Mouse (Mus musculus) liver, adult 2 months (tissue): ENCODE measurements at regions not wholly inside any gene's neighbourhood (a gene's known extent, or its start where the extent isn't known, plus 50 kb on each side); places are given as distances from the start of the nearest gene placed in this dataset.

Source experiments
- DNase-seq: peaks from one replicate; pipeline ENCODE4 v3.0.0-alpha.2; 2011; ENCODE audit warnings: low read depth, low spot score; ENCODE audit errors: extremely low read depth
- H3K27ac ChIP-seq: fragments of 200-500 bp; replicated peaks from 2 replicates; pipeline ENCODE4 v1.5.1; 2012; ENCODE audit warnings: low read depth, mild to moderate bottlenecking, control low read depth, inconsistent platforms, low read length; ENCODE audit not compliant: insufficient read depth
- H3K27me3 ChIP-seq: fragments of 200-500 bp; 2 replicates; pipeline ENCODE4 v1.6.1; 2012; ENCODE audit warnings: mild to moderate bottlenecking, moderate library complexity, low read length, inconsistent platforms; ENCODE audit not compliant: control insufficient read depth, insufficient read depth
- H3K36me3 ChIP-seq: fragments of 200-500 bp; 2 replicates; pipeline ENCODE4 v1.6.1; 2012; ENCODE audit warnings: low read length, inconsistent platforms; ENCODE audit not compliant: control insufficient read depth, insufficient read depth
- H3K4me1 ChIP-seq: fragments of 200-500 bp; 2 replicates; pipeline ENCODE4 v1.6.1; 2011; ENCODE audit warnings: low read length; ENCODE audit not compliant: control insufficient read depth, insufficient read depth
- H3K4me3 ChIP-seq: fragments of 200-500 bp; 2 replicates; pipeline ENCODE4 v1.5.1; 2011; ENCODE audit warnings: low read depth, mild to moderate bottlenecking, control low read depth, low read length, moderate library complexity; ENCODE audit not compliant: insufficient read depth
- H3K79me2 ChIP-seq: fragments of 200-500 bp; 2 replicates; pipeline ENCODE4 v1.6.1; 2012; ENCODE audit warnings: inconsistent platforms, mild to moderate bottlenecking, low read length, moderate library complexity; ENCODE audit not compliant: control insufficient read depth, insufficient read depth
- H3K9ac ChIP-seq: fragments of 200-500 bp; 2 replicates; pipeline ENCODE4 v1.6.1; 2012; ENCODE audit warnings: low read depth, mild to moderate bottlenecking, control low read depth, inconsistent platforms, low read length
- CTCF ChIP-seq: fragments of 200-500 bp; IDR thresholded peaks from 2 replicates; pipeline ENCODE4 v1.5.1; 2011; ENCODE audit warnings: low read depth, low read length, control low read depth
- POLR2A ChIP-seq: fragments of 200-500 bp; IDR thresholded peaks from 2 replicates; pipeline ENCODE4 v1.6.1; 2011; ENCODE audit warnings: low read length, control low read depth; ENCODE audit not compliant: insufficient read depth; ENCODE audit errors: extremely low read depth
- WGBS: fragments of 180-500 bp; shearing (Covaris S2); methylation state at CpG from one replicate; pipeline ENCODE4 v1.1.7; 2018; 5-methylcytosine and 5-hydroxymethylcytosine counted together

GRCm38 (mm10) chr14:33691690-33692089 is 102.7 kb downstream of the Ptpn20 start:
- no peaks in the 10 kb centered on the region for H3K27me3 ChIP-seq
- H3K27ac ChIP-seq: peak overlapping the region; percentile 60; the same call in 1 of the 2 replicates
- WGBS: 27% methylated on average over 2 of the region's 2 CpGs
- H3K36me3 ChIP-seq: no peaks in the 10 kb centered on the region
- peaks cover 11% of the 10 kb centered on the region; the same call in 1 of the 2 replicates for H3K4me1 ChIP-seq
- no peak overlapping the region for H3K9ac ChIP-seq
- H3K4me3 ChIP-seq: no peak overlapping the region
- no peaks in the 10 kb centered on the region for H3K79me2 ChIP-seq
- peak; percentile 26 for DNase-seq
- no peak for TF ChIP-seq POLR2A
- TF ChIP-seq CTCF: peak; percentile 25; the same call in 1 of the 2 replicates

- no peak overlapping the region for H3K4me3 ChIP-seq
- no peak for DNase-seq
- H3K27me3 ChIP-seq: no peaks in the 10 kb centered on the region
- WGBS: 73% methylated on average over 2 of the region's 2 CpGs
- no peaks in the 10 kb centered on the region for H3K36me3 ChIP-seq
- H3K79me2 ChIP-seq: no peaks in the 10 kb centered on the region
- no peak overlapping the region for H3K27ac ChIP-seq
- TF ChIP-seq CTCF: no peak
- no peak for TF ChIP-seq POLR2A
- peaks cover 3% of the 10 kb centered on the region; the same call in 1 of the 2 replicates for H3K4me1 ChIP-seq
- no peak overlapping the region for H3K9ac ChIP-seq
These were observed 105.2 kb downstream of the Ptpn20 start for GRCm38 (mm10) chr14:33694224-33694623.

- DNase-seq: no peak
- H3K4me3 ChIP-seq: no peak overlapping the region
- H3K36me3 ChIP-seq: no peaks in the 10 kb centered on the region
- no peaks in the 10 kb centered on the region for H3K27me3 ChIP-seq
- 19% methylated on average over 8 of the region's 8 CpGs for WGBS
- H3K27ac ChIP-seq: no peak overlapping the region
- no peak overlapping the region for H3K9ac ChIP-seq
- H3K79me2 ChIP-seq: no peaks in the 10 kb centered on the region
- peak; percentile 92 for TF ChIP-seq CTCF
- no peak for TF ChIP-seq POLR2A
- H3K4me1 ChIP-seq: no peaks in the 10 kb centered on the region
These were observed 106.5 kb downstream of the Ptpn20 start for GRCm38 (mm10) chr14:33695362-33695982.

GRCm38 (mm10) chr14:33696817-33697216 is 107.8 kb downstream of the Ptpn20 start:
- H3K4me1 ChIP-seq: no peaks in the 10 kb centered on the region
- TF ChIP-seq CTCF (no peak), POLR2A (no peak)
- no peaks in the 10 kb centered on the region for H3K36me3 ChIP-seq
- no peaks in the 10 kb centered on the region for H3K27me3 ChIP-seq
- no peaks in the 10 kb centered on the region for H3K79me2 ChIP-seq
- no peak for DNase-seq
- H3K9ac ChIP-seq: no peak overlapping the region
- H3K27ac ChIP-seq: no peak overlapping the region
- WGBS: 42% methylated on average over 3 of the region's 3 CpGs
- H3K4me3 ChIP-seq: no peak overlapping the region

- no peaks in the 10 kb centered on the region for H3K27me3 ChIP-seq
- H3K27ac ChIP-seq: no peak overlapping the region
- no peaks in the 10 kb centered on the region for H3K36me3 ChIP-seq
- no peaks in the 10 kb centered on the region for H3K79me2 ChIP-seq
- DNase-seq: no peak
- TF ChIP-seq CTCF (no peak), POLR2A (no peak)
- no peak overlapping the region for H3K9ac ChIP-seq
- 85% methylated on average over 13 of the region's 13 CpGs for WGBS
- no peaks in the 10 kb centered on the region for H3K4me1 ChIP-seq
- no peak overlapping the region for H3K4me3 ChIP-seq
These were observed 110.9 kb downstream of the Ptpn20 start for GRCm38 (mm10) chr14:33699777-33700438.

GRCm38 (mm10) chr14:33707661-33708297 is 118.8 kb downstream of the Ptpn20 start:
- Histone ChIP-seq H3K79me2 (no peaks in the 10 kb centered on the region), H3K4me1 (no peaks in the 10 kb centered on the region), H3K36me3 (no peaks in the 10 kb centered on the region), H3K9ac (no peak overlapping the region), H3K27me3 (no peaks in the 10 kb centered on the region), H3K27ac (no peak overlapping the region), H3K4me3 (no peak overlapping the region)
- no peak for DNase-seq
- no peak for TF ChIP-seq POLR2A
- no peak for TF ChIP-seq CTCF
- 81% methylated on average over 6 of the region's 6 CpGs for WGBS
